ENCODE assay signal across 8 mouse cellular contexts in genomic region chr17:26951952-26952877, GRCm38 (mm10). TPM values are rescaled to one million over a fixed set of nuclear protein-coding genes. Genes with fewer than 3 reads are reported as not detected.
A peak's percentile ranks its signal among the peaks of the same experiment; 100 is the strongest.
DNase-seq lines count a peak whose midpoint lies in the region; ATAC-seq and TF ChIP-seq lines count a peak whose summit lies in the region.

No protein-coding gene starts in this region.

- no peak for TF ChIP-seq EP300 in heart, adult 2 months (IDR thresholded peaks at IDR 0.05; ENCODE audit: insufficient read depth, low read depth, low read length)

- intact Hi-C loops in heart, adult 2 months (cut with DNase I): no loop called here

- no peaks in the 10 kb centered on the region for H3K79me2 ChIP-seq in heart, adult 2 months (replicated peaks; ENCODE audit: control insufficient read depth, insufficient read depth, low read length)

- H3K27ac ChIP-seq in heart, adult 2 months: no peak overlapping the region
- H3K27ac ChIP-seq in liver, embryonic 15.5 days (replicated peaks): no peak overlapping the region

- TF ChIP-seq CTCF in heart, adult 2 months (IDR thresholded peaks at IDR 0.05): no peak

- H3K27me3 ChIP-seq in heart, adult 2 months (ENCODE audit: control insufficient read depth, insufficient read depth, low read length): no peaks in the 10 kb centered on the region
- peaks cover 50% of the 10 kb centered on the region for H3K27me3 ChIP-seq in liver, embryonic 15.5 days

- H3K36me3 ChIP-seq in heart, adult 2 months (ENCODE audit: control insufficient read depth, insufficient read depth, low read length): no peaks in the 10 kb centered on the region
- H3K36me3 ChIP-seq in liver, embryonic 15.5 days (replicated peaks): no peaks in the 10 kb centered on the region

- H3K9me3 ChIP-seq in liver, embryonic 15.5 days (replicated peaks): no peaks in the 10 kb centered on the region

- no peak overlapping the region for H3K9ac ChIP-seq in heart, adult 2 months (ENCODE audit: low read depth, low read length)
- H3K9ac ChIP-seq in liver, embryonic 15.5 days: peak overlapping the region; percentile 43; the same call in 1 of the 2 replicates

- peak overlapping the region; percentile 29; the same call in 1 of the 2 replicates for H3K4me3 ChIP-seq in heart, adult 2 months
- peak overlapping the region; percentile 36 for H3K4me3 ChIP-seq in liver, embryonic 15.5 days (replicated peaks)

- DNase-seq in heart, adult 2 months: no peak
- DNase-seq in heart, postnatal 4 days: no peak
- peak; percentile 47 for DNase-seq in thymus, postnatal 14 days
- no peak for DNase-seq in thymus, postnatal 10 days (ENCODE audit: low spot score in 2 of 2)
- no peak for DNase-seq in urinary bladder, postnatal 36 days (ENCODE audit: low spot score in 2 of 2)
- no peak for DNase-seq in cerebellum, adult 11 months
- DNase-seq in urinary bladder, adult 2 months (ENCODE audit: low spot score): no peak

- H3K4me2 ChIP-seq in liver, embryonic 15.5 days: peak overlapping the region; percentile 65

- TF ChIP-seq POLR2A in heart, adult 2 months (IDR thresholded peaks at IDR 0.05; ENCODE audit: insufficient read depth, low read depth, low read length): no peak

- no peak for ATAC-seq in liver, embryonic 15.5 days (ENCODE audit: insufficient read depth)

- H3K4me1 ChIP-seq in heart, adult 2 months (ENCODE audit: control insufficient read depth, insufficient read depth, low read length): peaks cover 1% of the 10 kb centered on the region
- H3K4me1 ChIP-seq in liver, embryonic 15.5 days (replicated peaks): peaks cover 93% of the 10 kb centered on the region

- WGBS in heart, adult 2 months: 30% methylated on average over 23 of the region's 23 CpGs
- 9% methylated on average over 23 of the region's 23 CpGs for WGBS in liver, embryonic 15.5 days (ENCODE audit: insufficient replicate concordance)

RNA-seq across cellular contexts. Expression of gene Syngap1, which starts 11.2 kb away (rescaled TPM):
- total RNA-seq in heart, adult 2 months (2021): 1 to 10 TPM; 4.1 to 4.2 TPM
- polyA plus RNA-seq in heart, adult 2 months (2012; rRNA removed): 6.7 and 9.0 TPM in 2 replicates
- total RNA-seq in heart, postnatal 4 days (2021): 10 to 100 TPM; 12.6 to 13.4 TPM
- polyA plus RNA-seq in liver, embryonic 15.5 days (2015; fragmentation: Nextera tagmentation; extraction: Ambion mirVana): 0.21 and 0.28 TPM in 2 replicates
- polyA plus RNA-seq in urinary bladder, adult 2 months (2012; rRNA removed): 22.1 and 32.4 TPM in 2 replicates

RNA-seq across cellular contexts. Expression of gene Cuta, which starts 12.8 kb away (rescaled TPM):
- 10 to 100 TPM; 78.6 to 94.2 TPM for total RNA-seq in heart, adult 2 months (2021)
- polyA plus RNA-seq in heart, adult 2 months (2012; rRNA removed): 85.1 and 96.6 TPM in 2 replicates
- total RNA-seq in heart, postnatal 4 days (2021): 100 to 1,000 TPM in 1 of 2 experiments, 10 to 100 TPM in 1; 97.2 to 106 TPM
- polyA plus RNA-seq in liver, embryonic 15.5 days (2015; fragmentation: Nextera tagmentation; extraction: Ambion mirVana): 85.9 and 86.7 TPM in 2 replicates
- 122 and 145 TPM in 2 replicates for polyA plus RNA-seq in urinary bladder, adult 2 months (2012; rRNA removed)

RNA-seq across cellular contexts. Expression of gene Phf1, which starts 19.4 kb away (rescaled TPM):
- 10 to 100 TPM; 17.8 to 18.1 TPM for total RNA-seq in heart, adult 2 months (2021)
- 35.3 and 36.8 TPM in 2 replicates for polyA plus RNA-seq in heart, adult 2 months (2012; rRNA removed)
- total RNA-seq in heart, postnatal 4 days (2021): 1 to 10 TPM; 9.9 to 10.0 TPM
- polyA plus RNA-seq in liver, embryonic 15.5 days (2015; fragmentation: Nextera tagmentation; extraction: Ambion mirVana): 1.8 and 2.6 TPM in 2 replicates
- polyA plus RNA-seq in urinary bladder, adult 2 months (2012; rRNA removed): 51.2 and 65.3 TPM in 2 replicates

RNA-seq across cellular contexts. Expression of gene Zbtb9, which starts 20.8 kb away (rescaled TPM):
- total RNA-seq in heart, adult 2 months (2021): 1 to 10 TPM; 1.5 to 3.5 TPM
- polyA plus RNA-seq in heart, adult 2 months (2012; rRNA removed): 2.4 and 2.8 TPM in 2 replicates
- total RNA-seq in heart, postnatal 4 days (2021): 1 to 10 TPM; 3.9 to 5.5 TPM
- 5.0 and 5.8 TPM in 2 replicates for polyA plus RNA-seq in liver, embryonic 15.5 days (2015; fragmentation: Nextera tagmentation; extraction: Ambion mirVana)
- polyA plus RNA-seq in urinary bladder, adult 2 months (2012; rRNA removed): 8.4 and 9.4 TPM in 2 replicates

RNA-seq across cellular contexts. Expression of gene Kifc5b, which starts 35.3 kb away (rescaled TPM):
- under 1 TPM; 0.26 to 0.36 TPM for total RNA-seq in heart, adult 2 months (2021)
- polyA plus RNA-seq in heart, adult 2 months (2012; rRNA removed): 0.62 and 0.79 TPM in 2 replicates
- 10 to 100 TPM; 15.0 to 15.2 TPM for total RNA-seq in heart, postnatal 4 days (2021)
- 5.2 and 5.9 TPM in 2 replicates for polyA plus RNA-seq in liver, embryonic 15.5 days (2015; fragmentation: Nextera tagmentation; extraction: Ambion mirVana)
- polyA plus RNA-seq in urinary bladder, adult 2 months (2012; rRNA removed): 1.7 and 1.8 TPM in 2 replicates

Comparison
In these comparisons a context has a peak if more than half of its experiments do, and no peak if none do; other contexts are left out.
1. RNA of gene Phf1, which starts 19.4 kb away (polyA plus RNA-seq): 51.2 to 65.3 TPM in urinary bladder, adult 2 months and 35.3 to 36.8 TPM in heart, adult 2 months; 1.8 to 2.6 TPM in liver, embryonic 15.5 days; every median in the first group is over 10 times any median in the second.